In genomic region chr4:149131021-149131752, GRCm38 (mm10) we compare ENCODE assay signal across 23 mouse cellular contexts. TPM values are rescaled to one million over a fixed set of nuclear protein-coding genes. Genes with fewer than 3 reads are reported as not detected.
DNase-seq lines count a peak whose midpoint lies in the region; TF ChIP-seq lines count a peak whose summit lies in the region.
"Had no signal": no experiment of that assay in that cellular context is flagged by ENCODE, and none has a peak within 500 bp of the region (broad histone marks: within the 10 kb centered on the region; RNA-seq: fewer than 3 reads in every experiment).

No protein-coding gene starts in this region.

- intact Hi-C loops in heart, postnatal 25 days (cut with DNase I) = no loop called here

- no peaks in the 10 kb centered on the region for H3K27me3 ChIP-seq in CH12.LX (replicated peaks)
- H3K27me3 ChIP-seq in splenic B cell, adult 2 months (ENCODE audit: control insufficient read depth, insufficient read depth, low read length, poor library complexity, severe bottlenecking) = no peaks in the 10 kb centered on the region
- no peaks in the 10 kb centered on the region for H3K27me3 ChIP-seq in embryonic facial prominence, embryonic 10.5 days (replicated peaks; ENCODE audit: low read depth, poor library complexity, severe bottlenecking)
- H3K27me3 ChIP-seq: embryonic facial prominence, embryonic 13.5 days; embryonic facial prominence, embryonic 15.5 days; forebrain, embryonic 12.5 days; Patski had no signal

- WGBS in embryonic facial prominence, embryonic 10.5 days = 83% methylated on average over 23 of the region's 23 CpGs

- no peaks in the 10 kb centered on the region for H3K9me3 ChIP-seq in CH12.LX (replicated peaks; ENCODE audit: low read length)
- H3K9me3 ChIP-seq in embryonic facial prominence, embryonic 10.5 days = no peaks in the 10 kb centered on the region
- H3K9me3 ChIP-seq: embryonic facial prominence, embryonic 13.5 days; embryonic facial prominence, embryonic 15.5 days; forebrain, embryonic 10.5 days; forebrain, embryonic 12.5 days; G1E had no signal

- peak overlapping the region; percentile 90; the same call in 1 of the 2 replicates for H3K27ac ChIP-seq in CH12.LX (ENCODE audit: insufficient read depth, low read depth)
- H3K27ac ChIP-seq in embryonic facial prominence, embryonic 10.5 days (replicated peaks) = no peak overlapping the region
- H3K27ac ChIP-seq: embryonic facial prominence, embryonic 13.5 days; embryonic facial prominence, embryonic 15.5 days; forebrain, embryonic 10.5 days; forebrain, embryonic 12.5 days had no signal

- peaks cover 19 to 55% of the 10 kb centered on the region in 2 experiments for H3K36me3 ChIP-seq in CH12.LX (replicated peaks in 1 of 2; ENCODE audit: control insufficient read depth in 1 of 2, insufficient read depth in 1 of 2, low read length in 1 of 2)
- H3K36me3 ChIP-seq in splenic B cell, adult 2 months (ENCODE audit: control insufficient read depth, insufficient read depth, low read length, poor library complexity, severe bottlenecking) = no peaks in the 10 kb centered on the region
- H3K36me3 ChIP-seq in embryonic facial prominence, embryonic 10.5 days (replicated peaks) = peaks cover 87% of the 10 kb centered on the region

- in situ Hi-C loops in CH12.LX (cut with MboI; ENCODE audit: low pct_ligation_motif_present, low pct_unique_long_range_greater_than_20kb, low sequenced_read_pairs) = no loop called here

- H3K4me3 ChIP-seq in CH12.LX (replicated peaks in 1 of 3; ENCODE audit: low read depth in 2 of 3, low read length in 2 of 3, poor library complexity in 1 of 3) = peak overlapping the region in 1 of 3 experiments; percentile 34
- H3K4me3 ChIP-seq in embryonic facial prominence, embryonic 10.5 days = no peak overlapping the region
- H3K4me3 ChIP-seq: embryonic facial prominence, embryonic 13.5 days; embryonic facial prominence, embryonic 15.5 days; erythroblast, embryonic 14.5 days; forebrain, embryonic 10.5 days; forebrain, embryonic 12.5 days had no signal

- TF ChIP-seq EP300 in CH12.LX (IDR thresholded peaks at IDR 0.05; ENCODE audit: low read length) = peak; percentile 80

- TF ChIP-seq RAD21 in CH12.LX (IDR thresholded peaks at IDR 0.05; ENCODE audit: low read depth, low read length) = no peak

- H3K4me2 ChIP-seq in CH12.LX (ENCODE audit: insufficient read depth, low read depth, poor library complexity, severe bottlenecking) = no peak overlapping the region; the same call in 1 of the 2 replicates
- H3K4me2 ChIP-seq: embryonic facial prominence, embryonic 13.5 days; embryonic facial prominence, embryonic 15.5 days; forebrain, embryonic 12.5 days had no signal

- no peak overlapping the region for H3K9ac ChIP-seq in CH12.LX (ENCODE audit: insufficient read depth, low read depth)
- H3K9ac ChIP-seq: embryonic facial prominence, embryonic 13.5 days; embryonic facial prominence, embryonic 15.5 days; forebrain, embryonic 12.5 days had no signal

- TF ChIP-seq CTCF in CH12.LX (conservative IDR thresholded peaks at IDR 0.05 in 1 of 2, IDR thresholded peaks at IDR 0.05 in 1 of 2; ENCODE audit: low read depth in 2 of 2, low read length in 2 of 2) = no peak

- no peaks in the 10 kb centered on the region for H3K79me2 ChIP-seq in CH12.LX (replicated peaks; ENCODE audit: control insufficient read depth, extremely low read depth, insufficient read depth, poor library complexity, severe bottlenecking)

- peak; percentile 85 for DNase-seq in heart, adult 11 months
- no peak for DNase-seq in heart, postnatal 25 days (ENCODE audit: low spot score)
- peak; percentile 61 for DNase-seq in CH12.LX (ENCODE audit: extremely low read depth)
- DNase-seq in splenic B cell, adult 2 months (ENCODE audit: low read depth, low spot score) = peak; percentile 40
- DNase-seq in embryonic facial prominence, embryonic 10.5 days (ENCODE audit: low spot score) = no peak
- DNase-seq in gastrocnemius, adult 8-10 months (ENCODE audit: low spot score in 2 of 2) = no peak
- DNase-seq: adrenal gland, adult 8-10 months; adrenal gland, postnatal 14 days; adrenal gland, postnatal 36 days; cerebellum, adult 11-12 months; cerebellum, adult 2 months; cerebellum, adult 9-10 months; cerebellum, postnatal 10 days; cerebellum, postnatal 25 days had no signal

- dilution Hi-C loops in CH12.LX (cut with MboI; ENCODE audit: extremely low pct_ligation_motif_present, extremely low pct_unique_long_range_greater_than_20kb, low sequenced_read_pairs) = no loop called here

- no peak for TF ChIP-seq POLR2A in CH12.LX (IDR thresholded peaks at IDR 0.05; ENCODE audit: low read depth, low read length)

- H3K4me1 ChIP-seq in CH12.LX (ENCODE audit: control insufficient read depth in 1 of 2, insufficient read depth in 2 of 2) = peaks cover 9 to 58% of the 10 kb centered on the region in 2 experiments; a peak in 3 of 4 replicates
- H3K4me1 ChIP-seq in embryonic facial prominence, embryonic 10.5 days = peaks cover 18% of the 10 kb centered on the region

TF ChIP-seq in CH12.LX, 34 proteins besides CTCF, POLR2A, EP300 and RAD21 (continues in another document):
- no peak for TF ChIP-seq GABPA (IDR thresholded peaks at IDR 0.05; ENCODE audit: insufficient replicate concordance, low read depth, low read length)
- no peak for TF ChIP-seq MAFK (IDR thresholded peaks at IDR 0.05; ENCODE audit: insufficient replicate concordance, low read length)
- TF ChIP-seq IRF4 (IDR thresholded peaks at IDR 0.05; ENCODE audit: low read depth, low read length) = no peak
- peak; percentile 28; the same call in 1 of the 2 replicates for TF ChIP-seq NRF1 (IDR thresholded peaks at IDR 0.05; ENCODE audit: low read depth, low read length)
- no peak for TF ChIP-seq ZKSCAN1 (IDR thresholded peaks at IDR 0.05; ENCODE audit: borderline replicate concordance, low read depth, low read length)
- TF ChIP-seq MAX (IDR thresholded peaks at IDR 0.05; ENCODE audit: low read length) = peak; percentile 25; the same call in 1 of the 2 replicates
- no peak for TF ChIP-seq ZC3H11A (IDR thresholded peaks at IDR 0.05; ENCODE audit: low read depth, low read length)
- 0 out of 2 replicates have a peak, but pooled peaks have one; percentile 56 for TF ChIP-seq BHLHE40 (IDR thresholded peaks at IDR 0.05; ENCODE audit: low read depth, low read length)
- no peak for TF ChIP-seq JUN (IDR thresholded peaks at IDR 0.05; ENCODE audit: insufficient read depth, low read depth, low read length)
- no peak for TF ChIP-seq HCFC1 (IDR thresholded peaks at IDR 0.05; ENCODE audit: low read depth, low read length)
- TF ChIP-seq NELFE (IDR thresholded peaks at IDR 0.05; ENCODE audit: low read depth, low read length) = no peak
- no peak for TF ChIP-seq E2F4 (IDR thresholded peaks at IDR 0.05; ENCODE audit: insufficient replicate concordance, low read depth, low read length)
- TF ChIP-seq SIN3A (IDR thresholded peaks at IDR 0.05; ENCODE audit: low read length) = peak; percentile 65
- no peak for TF ChIP-seq SMC3 (IDR thresholded peaks at IDR 0.05; ENCODE audit: low read depth, low read length)
- no peak for TF ChIP-seq MYC (IDR thresholded peaks at IDR 0.05; ENCODE audit: low read depth, low read length)
- TF ChIP-seq KAT2A (IDR thresholded peaks at IDR 0.05; ENCODE audit: insufficient replicate concordance, low read length) = no peak
- TF ChIP-seq CHD1 (IDR thresholded peaks at IDR 0.05; ENCODE audit: low read depth, low read length) = no peak
- TF ChIP-seq POLR2AphosphoS2 (IDR thresholded peaks at IDR 0.05; ENCODE audit: low read depth, low read length) = no peak
- peak; percentile 67 for TF ChIP-seq TCF12 (IDR thresholded peaks at IDR 0.05; ENCODE audit: low read depth, low read length)
- TF ChIP-seq JUND (conservative IDR thresholded peaks at IDR 0.05; ENCODE audit: low read depth, low read length) = no peak
- TF ChIP-seq MEF2A (IDR thresholded peaks at IDR 0.05; ENCODE audit: borderline replicate concordance, low read depth, low read length) = 0 out of 2 replicates have a peak, but pooled peaks have one; percentile 38

RNA-seq across cellular contexts. Expression of gene Cort, which starts 4.6 kb away (rescaled TPM):
- total RNA-seq in heart, postnatal 25 days (2021) = under 1 TPM in 1 of 2 experiments, not detected in 1; 0.39 TPM
- total RNA-seq in CH12.LX (2012; rRNA removed) (0.50 and 0.59 TPM in 2 replicates), CH12.LX (2014; rRNA removed) (not detected in 2 replicates)
- polyA plus RNA-seq in CH12.LX (2012; ENCODE audit: insufficient read length, low read depth) = 0.94 and 1.4 TPM in 2 replicates
- 0.54 TPM in 1 of 2 replicates, not detected in the other for polyA plus RNA-seq in embryonic facial prominence, embryonic 10.5 days (2016; fragmentation: Nextera tagmentation; extraction: Ambion mirVana)
- under 1 TPM in 2 of 4 experiments, not detected in 2; 0.53 to 0.61 TPM for total RNA-seq in gastrocnemius, adult 8-10 months (2022)
- polyA plus RNA-seq: CD4-positive, CD25-positive, alpha-beta regulatory T cell, adult 4 months; embryonic facial prominence, embryonic 11.5 days had no signal

RNA-seq across cellular contexts. Expression of gene Cenps, which starts 6.2 kb away (rescaled TPM):
- total RNA-seq in heart, postnatal 25 days (2021) = 1 to 10 TPM; 7.8 to 8.9 TPM
- total RNA-seq in CH12.LX (2012; rRNA removed) (19.5 and 22.9 TPM in 2 replicates), CH12.LX (2014; rRNA removed) (43.7 and 47.9 TPM in 2 replicates)
- polyA plus RNA-seq in CH12.LX (2012; ENCODE audit: insufficient read length, low read depth) = 74.6 and 94.0 TPM in 2 replicates
- 60.3 and 62.7 TPM in 2 replicates for polyA plus RNA-seq in embryonic facial prominence, embryonic 10.5 days (2016; fragmentation: Nextera tagmentation; extraction: Ambion mirVana)
- total RNA-seq in gastrocnemius, adult 8-10 months (2022) = 1 to 10 TPM; 5.2 to 8.7 (median 6.2) TPM

RNA-seq across cellular contexts. Expression of gene Dffa, which starts 27.2 kb away (rescaled TPM):
- 10 to 100 TPM; 41.3 to 41.5 TPM for total RNA-seq in heart, postnatal 25 days (2021)
- total RNA-seq in CH12.LX (2012; rRNA removed) (26.8 and 27.2 TPM in 2 replicates), CH12.LX (2014; rRNA removed) (23.4 and 23.7 TPM in 2 replicates)
- polyA plus RNA-seq in CH12.LX (2012; ENCODE audit: insufficient read length, low read depth) = 42.0 and 44.8 TPM in 2 replicates
- 34.2 and 36.9 TPM in 2 replicates for polyA plus RNA-seq in embryonic facial prominence, embryonic 10.5 days (2016; fragmentation: Nextera tagmentation; extraction: Ambion mirVana)
- 10 to 100 TPM; 71.6 to 76.6 (median 74.8) TPM for total RNA-seq in gastrocnemius, adult 8-10 months (2022)

RNA-seq across cellular contexts. Expression of gene Pex14, which starts 31.5 kb away (rescaled TPM):
- 10 to 100 TPM; 19.4 to 20.1 TPM for total RNA-seq in heart, postnatal 25 days (2021)
- total RNA-seq in CH12.LX (2012; rRNA removed) (48.5 and 51.3 TPM in 2 replicates), CH12.LX (2014; rRNA removed) (60.3 and 63.6 TPM in 2 replicates)
- polyA plus RNA-seq in CH12.LX (2012; ENCODE audit: insufficient read length, low read depth) = 59.2 and 67.7 TPM in 2 replicates
- polyA plus RNA-seq in embryonic facial prominence, embryonic 10.5 days (2016; fragmentation: Nextera tagmentation; extraction: Ambion mirVana) = 59.0 and 60.7 TPM in 2 replicates
- total RNA-seq in gastrocnemius, adult 8-10 months (2022) = 10 to 100 TPM; 21.1 to 23.9 (median 23.4) TPM

RNA-seq across cellular contexts. Expression of gene Pgd, which starts 35.4 kb away (rescaled TPM):
- total RNA-seq in heart, postnatal 25 days (2021) = 10 to 100 TPM; 39.9 TPM
- total RNA-seq in CH12.LX (2012; rRNA removed) = 51.6 and 52.5 TPM in 2 replicates
- 41.6 and 50.1 TPM in 2 replicates for total RNA-seq in CH12.LX (2014; rRNA removed)
- 251 and 277 TPM in 2 replicates for polyA plus RNA-seq in CH12.LX (2012; ENCODE audit: insufficient read length, low read depth)
- 153 and 164 TPM in 2 replicates for polyA plus RNA-seq in embryonic facial prominence, embryonic 10.5 days (2016; fragmentation: Nextera tagmentation; extraction: Ambion mirVana)
- 10 to 100 TPM; 12.3 to 18.6 (median 15.7) TPM for total RNA-seq in gastrocnemius, adult 8-10 months (2022)

Comparison
In these comparisons a context has a peak if more than half of its experiments do, and no peak if none do; other contexts are left out.
1. DNase-seq: peak in heart, adult 11 months (single experiment), CH12.LX (single experiment) and splenic B cell, adult 2 months (single experiment); none in heart, postnatal 25 days (single experiment), embryonic facial prominence, embryonic 10.5 days (single experiment) and gastrocnemius, adult 8-10 months (0 of 2).